Mouse (Mus musculus): ENCODE results near the gene Pdxk. TPM values are rescaled to one million over a fixed set of nuclear protein-coding genes. Genes with fewer than 3 reads are reported as not detected.

Pdxk gene
- 3.8 and 4.7 TPM in 2 replicates for polyA plus RNA-seq (2015; fragmentation: Nextera tagmentation; extraction: Ambion mirVana)

GRCm38 (mm10) chr10:78464792-78465207 lies at the start of gene Pdxk:
Gene Pdxk (minus strand): TSS chr10:78464975.

GRCm38 (mm10) chr10:78425181-78426041 lies 39.4 kb downstream of the Pdxk start, which contains the start of gene Cstb:
Gene Cstb (plus strand): TSS chr10:78425669.

GRCm38 (mm10) chr10:78412319-78413151 lies 52.2 kb downstream of the Pdxk start, which contains the start of gene Rrp1:
Gene Rrp1 (minus strand): TSS chr10:78413043.

Small RNA genes lying within 50 kb of the gene (microRNA-seq; reads per million reads assigned to microRNA genes)
- gene Mir6410 (0 reads per million in 2 experiments), gene Mir6907 (0.10 to 0.21 reads per million in 2 experiments), gene Mir6908 (0 to 0.42 reads per million in 2 experiments)

Other genes starting within 250 kb of the Pdxk start
- 13.8 and 15.5 TPM in 2 replicates for gene Trappc10, start 220.3 kb downstream of the Pdxk start, polyA plus RNA-seq (2015; fragmentation: Nextera tagmentation; extraction: Ambion mirVana)
- gene Agpat3, start 112.5 kb downstream of the Pdxk start, polyA plus RNA-seq (2015; fragmentation: Nextera tagmentation; extraction: Ambion mirVana), result 259 and 271 TPM in 2 replicates
- 154 and 160 TPM in 2 replicates for gene Rrp1, start 51.9 kb downstream of the Pdxk start, polyA plus RNA-seq (2015; fragmentation: Nextera tagmentation; extraction: Ambion mirVana)
- 158 and 190 TPM in 2 replicates for gene Cstb, start 39.3 kb downstream of the Pdxk start, polyA plus RNA-seq (2015; fragmentation: Nextera tagmentation; extraction: Ambion mirVana)
- gene Olfr1358, start 52.5 kb upstream of the Pdxk start, polyA plus RNA-seq (2015; fragmentation: Nextera tagmentation; extraction: Ambion mirVana), result not detected in 2 replicates
- 51.2 and 51.8 TPM in 2 replicates for gene Ilvbl, start 109.4 kb upstream of the Pdxk start, polyA plus RNA-seq (2015; fragmentation: Nextera tagmentation; extraction: Ambion mirVana)
- 7.8 and 7.9 TPM in 2 replicates for gene Syde1, start 127.0 kb upstream of the Pdxk start, polyA plus RNA-seq (2015; fragmentation: Nextera tagmentation; extraction: Ambion mirVana)
- gene Olfr1357, start 153.1 kb upstream of the Pdxk start, polyA plus RNA-seq (2015; fragmentation: Nextera tagmentation; extraction: Ambion mirVana), result not detected in 2 replicates